13 mouse cellular contexts compared by ENCODE assay signal in the genomic region with DNA sequence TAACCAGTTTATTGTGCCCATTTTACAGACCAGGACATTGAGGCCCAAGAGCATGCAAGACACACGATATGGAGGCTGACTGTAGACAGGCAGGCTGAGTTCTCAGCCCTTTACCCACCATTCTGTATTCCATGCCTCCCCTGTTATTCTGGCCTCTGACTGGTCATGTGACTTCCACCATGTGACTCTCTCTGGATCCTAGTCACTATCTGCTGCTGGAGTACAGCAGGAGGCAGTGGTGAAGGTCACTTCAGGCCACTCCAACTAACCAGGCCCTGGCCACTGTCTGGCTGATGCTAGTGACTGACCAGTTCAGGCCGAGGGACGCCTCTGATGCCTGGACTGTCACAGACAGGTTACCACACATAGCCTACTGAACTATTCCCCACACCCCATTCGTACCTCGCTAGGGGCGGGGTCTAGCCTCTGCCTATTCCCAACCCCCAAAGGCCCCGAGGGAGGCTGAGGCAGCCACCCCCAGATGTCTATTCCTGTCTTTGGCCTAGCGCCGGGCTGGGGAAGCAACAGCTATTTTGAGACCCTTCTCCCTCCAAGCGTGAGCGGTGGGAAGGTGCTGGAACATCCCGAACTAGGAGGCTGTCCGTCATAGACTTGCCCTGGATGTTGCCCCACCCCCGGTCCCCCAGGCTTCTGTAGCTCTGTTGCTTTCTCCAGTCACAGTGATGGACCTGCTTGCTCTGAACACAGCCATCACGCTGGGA. TPM values are rescaled to one million over a fixed set of nuclear protein-coding genes. Genes with fewer than 3 reads are reported as not detected.
A peak's percentile ranks its signal among the peaks of the same experiment; 100 is the strongest.
DNase-seq lines count a peak whose midpoint lies in the region; ATAC-seq lines count a peak whose summit lies in the region.
"Had no signal": no experiment of that assay in that cellular context is flagged by ENCODE, and none has a peak within 500 bp of the region (broad histone marks: within the 10 kb centered on the region; RNA-seq: fewer than 3 reads in every experiment).

No protein-coding gene starts in this region.

- H3K4me3 ChIP-seq in forebrain, embryonic 11.5 days (ENCODE audit: low read depth, low read length), result no peak overlapping the region
- no peak overlapping the region for H3K4me3 ChIP-seq in forebrain, embryonic 16.5 days (replicated peaks; ENCODE audit: low read length)
- H3K4me3 ChIP-seq in lung, embryonic 15.5 days, result no peak overlapping the region
- no peak overlapping the region for H3K4me3 ChIP-seq in heart, embryonic 16.5 days (ENCODE audit: low read length)
- no peak overlapping the region for H3K4me3 ChIP-seq in midbrain, embryonic 16.5 days (ENCODE audit: low read depth, low read length)
- H3K4me3 ChIP-seq: limb, embryonic 15.5 days; stomach, embryonic 15.5 days had no signal

- H3K4me1 ChIP-seq in forebrain, embryonic 11.5 days (replicated peaks; ENCODE audit: control insufficient read depth, insufficient read depth, low read length), result peaks cover 4% of the 10 kb centered on the region; the same call in 1 of the 2 replicates
- H3K4me1 ChIP-seq in forebrain, embryonic 16.5 days (replicated peaks; ENCODE audit: control insufficient read depth, insufficient read depth, low read length), result peaks cover 11% of the 10 kb centered on the region
- peaks cover 7% of the 10 kb centered on the region for H3K4me1 ChIP-seq in lung, embryonic 15.5 days
- H3K4me1 ChIP-seq in heart, embryonic 16.5 days (ENCODE audit: control insufficient read depth, insufficient read depth, low read length), result peaks cover 15% of the 10 kb centered on the region
- H3K4me1 ChIP-seq in midbrain, embryonic 16.5 days (ENCODE audit: control insufficient read depth, insufficient read depth, low read length), result peaks cover 3% of the 10 kb centered on the region; the same call in 1 of the 2 replicates

- no peak overlapping the region for H3K4me2 ChIP-seq in forebrain, embryonic 11.5 days (ENCODE audit: low read depth, low read length, severe bottlenecking)
- no peak overlapping the region for H3K4me2 ChIP-seq in forebrain, embryonic 16.5 days (ENCODE audit: low read length)
- peak overlapping the region; percentile 12; the same call in 1 of the 2 replicates for H3K4me2 ChIP-seq in lung, embryonic 15.5 days
- H3K4me2 ChIP-seq in heart, embryonic 16.5 days (ENCODE audit: low read depth, low read length), result no peak overlapping the region
- H3K4me2 ChIP-seq in midbrain, embryonic 16.5 days (ENCODE audit: low read length), result no peak overlapping the region
- H3K4me2 ChIP-seq: limb, embryonic 15.5 days; stomach, embryonic 15.5 days had no signal

- WGBS in forebrain, embryonic 11.5 days, result 50% methylated on average over 15 of the region's 15 CpGs
- 56% methylated on average over 15 of the region's 15 CpGs for WGBS in forebrain, embryonic 16.5 days
- 49% methylated on average over 15 of the region's 15 CpGs for whole genome bisulfite sequencing in lung, embryonic 15.5 days
- WGBS in heart, embryonic 16.5 days, result 33% methylated on average over 15 of the region's 15 CpGs
- 53% methylated on average over 15 of the region's 15 CpGs for WGBS in midbrain, embryonic 16.5 days

- no peaks in the 10 kb centered on the region for H3K9me3 ChIP-seq in forebrain, embryonic 11.5 days (ENCODE audit: control insufficient read depth, low read length)
- H3K9me3 ChIP-seq in forebrain, embryonic 16.5 days (ENCODE audit: control insufficient read depth, low read length), result no peaks in the 10 kb centered on the region
- no peaks in the 10 kb centered on the region for H3K9me3 ChIP-seq in lung, embryonic 15.5 days
- no peaks in the 10 kb centered on the region for H3K9me3 ChIP-seq in heart, embryonic 16.5 days (replicated peaks; ENCODE audit: control insufficient read depth, low read length)
- H3K9me3 ChIP-seq in midbrain, embryonic 16.5 days (replicated peaks; ENCODE audit: control insufficient read depth, low read length, poor library complexity, severe bottlenecking), result no peaks in the 10 kb centered on the region
- H3K9me3 ChIP-seq: limb, embryonic 15.5 days; stomach, embryonic 15.5 days had no signal

- H3K27ac ChIP-seq in forebrain, embryonic 11.5 days (ENCODE audit: low read depth, low read length), result no peak overlapping the region
- H3K27ac ChIP-seq in forebrain, embryonic 16.5 days (ENCODE audit: low read length), result no peak overlapping the region
- H3K27ac ChIP-seq in lung, embryonic 15.5 days, result no peak overlapping the region
- peak overlapping the region; percentile 62 for H3K27ac ChIP-seq in heart, embryonic 16.5 days (ENCODE audit: low read length)
- no peak overlapping the region for H3K27ac ChIP-seq in midbrain, embryonic 16.5 days (ENCODE audit: low read length)
- H3K27ac ChIP-seq: limb, embryonic 15.5 days; stomach, embryonic 15.5 days had no signal

- ATAC-seq in forebrain, embryonic 11.5 days (replicated peaks; ENCODE audit: low FRiP score), result no peak
- no peak for ATAC-seq in forebrain, embryonic 16.5 days
- no peak for ATAC-seq in lung, embryonic 15.5 days (ENCODE audit: borderline replicate concordance, extremely low read depth, low FRiP score, low TSS enrichment)
- peak; percentile 66; the same call in 1 of the 2 replicates for ATAC-seq in heart, embryonic 16.5 days (replicated peaks; ENCODE audit: extremely low read depth, insufficient read depth, low FRiP score)
- no peak for ATAC-seq in midbrain, embryonic 16.5 days
- ATAC-seq: activated CD4-positive, CD25-positive, alpha-beta regulatory T cell, adult 4 months had no signal

- 0 out of 2 replicates have a peak overlapping the region, but pooled peaks have one; percentile 3 for H3K9ac ChIP-seq in forebrain, embryonic 11.5 days (ENCODE audit: low read length)
- no peak overlapping the region for H3K9ac ChIP-seq in forebrain, embryonic 16.5 days (replicated peaks; ENCODE audit: low read depth, low read length)
- H3K9ac ChIP-seq in lung, embryonic 15.5 days, result no peak overlapping the region
- H3K9ac ChIP-seq in heart, embryonic 16.5 days (ENCODE audit: low read length), result peak overlapping the region; percentile 41
- no peak overlapping the region for H3K9ac ChIP-seq in midbrain, embryonic 16.5 days (ENCODE audit: low read depth, low read length)
- H3K9ac ChIP-seq: limb, embryonic 15.5 days; stomach, embryonic 15.5 days had no signal

- no peak for DNase-seq in forebrain, embryonic 11.5 days (ENCODE audit: low spot score)
- DNase-seq in lung, postnatal 14 days, result no peak
- DNase-seq in right cerebral cortex, postnatal 36 days (ENCODE audit: low spot score in 2 of 2), result peak; percentile 69 to 89
- DNase-seq in adrenal gland, adult 18-20 months (ENCODE audit: low spot score in 2 of 2), result no peak
- DNase-seq: cerebellum, adult 11-12 months had no signal

- peaks cover 12% of the 10 kb centered on the region for H3K27me3 ChIP-seq in forebrain, embryonic 11.5 days (ENCODE audit: control insufficient read depth, insufficient read depth, low read length)
- H3K27me3 ChIP-seq in forebrain, embryonic 16.5 days (replicated peaks; ENCODE audit: control insufficient read depth, insufficient read depth, low read length), result no peaks in the 10 kb centered on the region; the same call in 1 of the 2 replicates
- H3K27me3 ChIP-seq in lung, embryonic 15.5 days, result peaks cover 17% of the 10 kb centered on the region
- H3K27me3 ChIP-seq in heart, embryonic 16.5 days (ENCODE audit: control insufficient read depth, insufficient read depth, low read length), result peaks cover 2% of the 10 kb centered on the region; the same call in 1 of the 2 replicates
- H3K27me3 ChIP-seq in midbrain, embryonic 16.5 days (ENCODE audit: control insufficient read depth, insufficient read depth, low read depth, low read length), result 0 out of 2 replicates have a peak, but pooled peaks cover 3% of the 10 kb centered on the region

- H3K36me3 ChIP-seq in forebrain, embryonic 11.5 days (ENCODE audit: control insufficient read depth, insufficient read depth, low read length), result no peaks in the 10 kb centered on the region
- H3K36me3 ChIP-seq in forebrain, embryonic 16.5 days (ENCODE audit: control insufficient read depth, insufficient read depth), result no peaks in the 10 kb centered on the region
- no peaks in the 10 kb centered on the region for H3K36me3 ChIP-seq in lung, embryonic 15.5 days
- no peaks in the 10 kb centered on the region for H3K36me3 ChIP-seq in heart, embryonic 16.5 days (ENCODE audit: control insufficient read depth, insufficient read depth)
- H3K36me3 ChIP-seq in midbrain, embryonic 16.5 days (ENCODE audit: control insufficient read depth, insufficient read depth, low read length), result no peaks in the 10 kb centered on the region
- H3K36me3 ChIP-seq: limb, embryonic 15.5 days; stomach, embryonic 15.5 days had no signal

RNA-seq across cellular contexts. Expression of a gene that starts 4.6 kb away (rescaled TPM):
- 98.4 and 105 TPM in 2 replicates for polyA plus RNA-seq in forebrain, embryonic 11.5 days (2014; fragmentation: Nextera tagmentation; extraction: Ambion mirVana)
- 85.3 and 101 TPM in 2 replicates for polyA plus RNA-seq in forebrain, embryonic 16.5 days (2015; fragmentation: Nextera tagmentation; extraction: Ambion mirVana)
- polyA plus RNA-seq in lung, embryonic 15.5 days (2015; fragmentation: Nextera tagmentation; extraction: Ambion mirVana), result 105 and 112 TPM in 2 replicates
- polyA plus RNA-seq in heart, embryonic 16.5 days (2015; fragmentation: Nextera tagmentation; extraction: Ambion mirVana), result 70.5 and 76.5 TPM in 2 replicates
- polyA plus RNA-seq in midbrain, embryonic 16.5 days (2015; fragmentation: Nextera tagmentation; extraction: Ambion mirVana), result 86.1 and 92.8 TPM in 2 replicates
- 10 to 100 TPM; 71.6 to 84.6 TPM for total RNA-seq in adrenal gland, adult 18-20 months (2021)

RNA-seq across cellular contexts. Expression of a gene that starts 36.8 kb away (rescaled TPM):
- polyA plus RNA-seq in forebrain, embryonic 11.5 days (2014; fragmentation: Nextera tagmentation; extraction: Ambion mirVana), result 1.2 and 1.5 TPM in 2 replicates
- 8.3 and 9.2 TPM in 2 replicates for polyA plus RNA-seq in forebrain, embryonic 16.5 days (2015; fragmentation: Nextera tagmentation; extraction: Ambion mirVana)
- 1.4 and 2.1 TPM in 2 replicates for polyA plus RNA-seq in lung, embryonic 15.5 days (2015; fragmentation: Nextera tagmentation; extraction: Ambion mirVana)
- 0.51 and 1.1 TPM in 2 replicates for polyA plus RNA-seq in heart, embryonic 16.5 days (2015; fragmentation: Nextera tagmentation; extraction: Ambion mirVana)
- 5.2 and 5.3 TPM in 2 replicates for polyA plus RNA-seq in midbrain, embryonic 16.5 days (2015; fragmentation: Nextera tagmentation; extraction: Ambion mirVana)
- 10 to 100 TPM; 28.4 to 34.3 TPM for total RNA-seq in adrenal gland, adult 18-20 months (2021)
- total RNA-seq: neutrophil, adult 5-6 weeks had no signal

RNA-seq across cellular contexts. Expression of a gene that starts 41.7 kb away (rescaled TPM):
- polyA plus RNA-seq in forebrain, embryonic 11.5 days (2014; fragmentation: Nextera tagmentation; extraction: Ambion mirVana), result 109 and 110 TPM in 2 replicates
- polyA plus RNA-seq in forebrain, embryonic 16.5 days (2015; fragmentation: Nextera tagmentation; extraction: Ambion mirVana), result 168 and 176 TPM in 2 replicates
- 141 and 150 TPM in 2 replicates for polyA plus RNA-seq in lung, embryonic 15.5 days (2015; fragmentation: Nextera tagmentation; extraction: Ambion mirVana)
- polyA plus RNA-seq in heart, embryonic 16.5 days (2015; fragmentation: Nextera tagmentation; extraction: Ambion mirVana), result 126 and 133 TPM in 2 replicates
- polyA plus RNA-seq in midbrain, embryonic 16.5 days (2015; fragmentation: Nextera tagmentation; extraction: Ambion mirVana), result 172 and 176 TPM in 2 replicates
- total RNA-seq in adrenal gland, adult 18-20 months (2021), result 100 to 1,000 TPM; 224 to 268 TPM

RNA-seq across cellular contexts. Expression of a gene that starts 48.5 kb away (rescaled TPM):
- polyA plus RNA-seq in forebrain, embryonic 11.5 days (2014; fragmentation: Nextera tagmentation; extraction: Ambion mirVana), result 57.1 and 58.2 TPM in 2 replicates
- 62.9 and 64.3 TPM in 2 replicates for polyA plus RNA-seq in forebrain, embryonic 16.5 days (2015; fragmentation: Nextera tagmentation; extraction: Ambion mirVana)
- 37.6 and 40.4 TPM in 2 replicates for polyA plus RNA-seq in lung, embryonic 15.5 days (2015; fragmentation: Nextera tagmentation; extraction: Ambion mirVana)
- polyA plus RNA-seq in heart, embryonic 16.5 days (2015; fragmentation: Nextera tagmentation; extraction: Ambion mirVana), result 91.0 and 95.7 TPM in 2 replicates
- 52.8 and 56.1 TPM in 2 replicates for polyA plus RNA-seq in midbrain, embryonic 16.5 days (2015; fragmentation: Nextera tagmentation; extraction: Ambion mirVana)
- total RNA-seq in adrenal gland, adult 18-20 months (2021), result 10 to 100 TPM; 58.6 to 75.8 TPM

Comparison
In these comparisons a context has a peak if more than half of its experiments do, and no peak if none do; other contexts are left out.
1. H3K9ac ChIP-seq: peak in forebrain, embryonic 11.5 days (single experiment) and heart, embryonic 16.5 days (single experiment); none in forebrain, embryonic 16.5 days (single experiment), lung, embryonic 15.5 days (single experiment) and midbrain, embryonic 16.5 days (single experiment).
2. DNase-seq: peak in right cerebral cortex, postnatal 36 days (2 of 2); none in forebrain, embryonic 11.5 days (single experiment), lung, postnatal 14 days (single experiment) and adrenal gland, adult 18-20 months (0 of 2).